Mouse (Mus musculus) E14TG2a.4 (cell line): ENCODE measurements around the gene Prpf18.

Experiments used
- H3K27me3 ChIP-seq: 2 replicates; pipeline ENCODE4 v1.6.1; 2014; ENCODE audit warnings: low read length, control low read depth; ENCODE audit not compliant: insufficient read depth
- H3K36me3 ChIP-seq: 2 replicates; pipeline ENCODE4 v1.6.1; 2014; ENCODE audit warnings: low read length, control low read depth; ENCODE audit not compliant: insufficient read depth
- H3K4me1 ChIP-seq: replicated peaks from 2 replicates; pipeline ENCODE4 v1.6.1; 2014; ENCODE audit warnings: low read depth, low read length, control low read depth
- H3K4me3 ChIP-seq: replicated peaks from 2 replicates; pipeline ENCODE4 v1.5.1; 2014; ENCODE audit warnings: mild to moderate bottlenecking, low read length
- H3K9me3 ChIP-seq: 2 replicates; pipeline ENCODE4 v1.6.1; 2014; ENCODE audit warnings: low read length, control low read depth
- CTCF ChIP-seq: conservative IDR thresholded peaks from 2 replicates; pipeline ENCODE4 v1.5.1; 2014; ENCODE audit warnings: low read length
- NANOG ChIP-seq: IDR thresholded peaks from 2 replicates; pipeline ENCODE4 v1.6.1; 2014; ENCODE audit warnings: borderline replicate concordance, low read length, mixed read lengths
- POU5F1 ChIP-seq: IDR thresholded peaks from 2 replicates; pipeline ENCODE4 v1.6.1; 2014; ENCODE audit warnings: low read length, borderline replicate concordance

Gene Prpf18

GRCm38 (mm10) chr2:4575163-4575562 is 76.8 kb downstream of the Prpf18 start:
- H3K4me1 ChIP-seq = peaks cover 90% of the 10 kb centered on the region
- peak overlapping the region; percentile 11; the same call in 1 of the 2 replicates for H3K4me3 ChIP-seq
- no peaks in the 10 kb centered on the region for H3K9me3 ChIP-seq
- no peaks in the 10 kb centered on the region for H3K27me3 ChIP-seq
- TF ChIP-seq NANOG = peak; percentile 96
- TF ChIP-seq POU5F1 = no peak
- no peak for TF ChIP-seq CTCF
- peaks cover 16% of the 10 kb centered on the region for H3K36me3 ChIP-seq

- H3K36me3 ChIP-seq = peaks cover 16% of the 10 kb centered on the region
- no peaks in the 10 kb centered on the region for H3K9me3 ChIP-seq
- peak overlapping the region; percentile 11; the same call in 1 of the 2 replicates for H3K4me3 ChIP-seq
- H3K27me3 ChIP-seq = no peaks in the 10 kb centered on the region
- H3K4me1 ChIP-seq = peaks cover 82% of the 10 kb centered on the region
- TF ChIP-seq CTCF (no peak), POU5F1 (no peak), NANOG (no peak)
Observed at GRCm38 (mm10) chr2:4574251-4574650, 77.7 kb downstream of the Prpf18 start.

- no peak overlapping the region; the same call in 1 of the 2 replicates for H3K4me3 ChIP-seq
- TF ChIP-seq CTCF = peak; percentile 15; the same call in 1 of the 2 replicates
- no peak for TF ChIP-seq NANOG
- peaks cover 73% of the 10 kb centered on the region for H3K4me1 ChIP-seq
- peaks cover 13% of the 10 kb centered on the region for H3K36me3 ChIP-seq
- no peaks in the 10 kb centered on the region for H3K27me3 ChIP-seq
- H3K9me3 ChIP-seq = no peaks in the 10 kb centered on the region
Observed at GRCm38 (mm10) chr2:4573386-4573785, 78.5 kb downstream of the Prpf18 start.

GRCm38 (mm10) chr2:4572498-4573263 is 79.2 kb downstream of the Prpf18 start:
- no peak overlapping the region for H3K4me3 ChIP-seq
- no peaks in the 10 kb centered on the region for H3K9me3 ChIP-seq
- TF ChIP-seq CTCF (no peak), NANOG (no peak), POU5F1 (no peak)
- H3K4me1 ChIP-seq = peaks cover 68% of the 10 kb centered on the region
- no peaks in the 10 kb centered on the region for H3K27me3 ChIP-seq
- peaks cover 13% of the 10 kb centered on the region for H3K36me3 ChIP-seq
